Mouse (Mus musculus): ENCODE measurements around the gene Vmn1r178. TPM values are rescaled to one million over a fixed set of nuclear protein-coding genes. Genes with fewer than 3 reads are reported as not detected.

Vmn1r178 gene
- not detected in 4 replicates for total RNA-seq (2023; ENCODE audit: inconsistent age)

DNA sequence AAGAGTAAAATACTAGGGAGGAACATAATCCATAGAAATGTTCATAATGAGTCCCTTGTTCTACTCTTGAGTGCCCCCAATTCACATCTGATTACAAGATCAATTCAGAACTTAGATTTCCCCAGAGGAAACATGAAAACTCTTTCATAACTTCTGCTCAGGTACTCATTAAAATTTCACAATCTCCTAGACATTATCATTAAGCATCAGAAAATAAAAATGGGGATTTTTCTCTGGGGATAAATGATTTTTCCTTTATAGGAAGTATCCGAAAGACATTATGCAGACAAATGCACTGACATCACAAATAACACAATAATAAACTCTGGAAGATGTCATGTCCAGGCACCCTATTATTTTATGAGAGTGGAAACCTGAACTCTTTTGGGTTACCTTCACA lies at the start of gene Vmn1r178:
Gene Vmn1r178 (plus strand): TSS at position 301 of the 400 bp plus-strand sequence.

DNA sequence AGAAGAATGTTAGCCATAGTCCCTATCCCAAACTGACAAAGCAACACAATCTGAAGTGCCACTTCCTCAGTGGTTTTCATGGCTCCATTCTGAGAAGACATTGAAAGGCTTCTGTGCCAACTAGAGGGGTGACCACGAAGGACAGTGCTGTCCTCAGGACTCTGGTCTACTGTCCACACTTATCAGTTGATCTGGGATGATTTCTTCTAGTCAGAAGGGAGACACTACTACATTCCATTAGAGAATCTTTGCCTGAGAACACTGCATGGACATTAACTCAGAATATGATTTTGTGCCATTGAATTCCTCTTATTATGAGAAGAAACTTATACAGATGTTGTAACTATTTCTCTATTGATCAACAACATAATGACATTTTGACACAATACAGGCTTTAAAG lies 25.5 kb upstream of the Vmn1r178 start, which contains the start of gene Vmn1r177:
Gene Vmn1r177 (minus strand): TSS at position 101 of the 400 bp plus-strand sequence.

DNA sequence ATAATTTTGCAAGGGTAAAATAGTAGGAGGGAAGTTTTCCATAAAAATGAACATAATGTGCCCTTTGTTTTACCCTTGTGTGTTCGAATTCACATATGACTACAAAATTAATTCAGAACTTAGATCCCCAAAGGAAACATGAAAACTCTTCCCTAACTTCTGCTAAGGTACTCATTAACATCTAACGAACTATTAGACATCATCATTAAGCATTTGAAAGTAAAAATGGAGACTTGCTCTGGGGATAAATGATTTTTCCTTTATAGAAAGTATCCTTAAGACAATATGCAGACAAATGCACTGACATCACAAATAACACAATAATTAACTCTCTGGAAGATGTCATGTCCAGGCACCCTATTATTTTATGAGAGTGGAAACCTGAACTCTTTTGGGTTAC lies 34.9 kb downstream of the Vmn1r178 start, which contains the start of gene Vmn1r179:
Gene Vmn1r179 (plus strand): TSS at position 301 of the 400 bp plus-strand sequence.

Other genes starting within 250 kb of the Vmn1r178 start
- not detected in 4 replicates for gene Vmn1r172, start 233.7 kb upstream of the Vmn1r178 start, total RNA-seq (2023; ENCODE audit: inconsistent age)
- gene Vmn1r173, start 191.3 kb upstream of the Vmn1r178 start, total RNA-seq (2023; ENCODE audit: inconsistent age): not detected in 4 replicates
- not detected in 4 replicates for gene Vmn1r174, start 139.7 kb upstream of the Vmn1r178 start, total RNA-seq (2023; ENCODE audit: inconsistent age)
- not detected in 4 replicates for gene Vmn1r175, start 81.4 kb upstream of the Vmn1r178 start, total RNA-seq (2023; ENCODE audit: inconsistent age)
- not detected in 4 replicates for gene Vmn1r176, start 54.6 kb upstream of the Vmn1r178 start, total RNA-seq (2023; ENCODE audit: inconsistent age)
- gene Vmn1r177, start 25.6 kb upstream of the Vmn1r178 start, total RNA-seq (2023; ENCODE audit: inconsistent age): not detected in 4 replicates
- not detected in 4 replicates for gene Vmn1r179, start 35.0 kb downstream of the Vmn1r178 start, total RNA-seq (2023; ENCODE audit: inconsistent age)
- not detected in 4 replicates for gene Vmn1r180, start 58.6 kb downstream of the Vmn1r178 start, total RNA-seq (2023; ENCODE audit: inconsistent age)
- not detected in 4 replicates for gene Vmn1r181, start 82.6 kb downstream of the Vmn1r178 start, total RNA-seq (2023; ENCODE audit: inconsistent age)
- not detected in 4 replicates for gene V1rd19, start 109.7 kb downstream of the Vmn1r178 start, total RNA-seq (2023; ENCODE audit: inconsistent age)
- not detected in 4 replicates for gene Vmn1r183, start 161.2 kb downstream of the Vmn1r178 start, total RNA-seq (2023; ENCODE audit: inconsistent age)
- gene Zfp180, start 189.9 kb downstream of the Vmn1r178 start, total RNA-seq (2023; ENCODE audit: inconsistent age): 23.1 to 32.4 TPM (median 27.2 TPM) in 4 replicates
- 3.1 to 3.9 TPM (median 3.5 TPM) in 4 replicates for gene Zfp112, start 220.3 kb downstream of the Vmn1r178 start, total RNA-seq (2023; ENCODE audit: inconsistent age)
- gene Zfp235, start 242.2 kb downstream of the Vmn1r178 start, total RNA-seq (2023; ENCODE audit: inconsistent age): 5.8 to 8.7 TPM (median 6.4 TPM) in 4 replicates